Mouse (Mus musculus): ENCODE data around the gene Hnrnpul2. TPM values are rescaled to one million over a fixed set of nuclear protein-coding genes. Genes with fewer than 3 reads are reported as not detected.

Hnrnpul2 gene
- polyA plus RNA-seq, 1 experiment: 42.1 TPM

GRCm38 (mm10) chr19:8821146-8821545, 1.3 kb downstream of the Hnrnpul2 start:
- Histone ChIP-seq H3K27me3 (ENCODE audit: control insufficient read depth, insufficient read depth, insufficient read length) (no peaks in the 10 kb centered on the region), H3K79me2 (ENCODE audit: control insufficient read depth, insufficient read depth) (peaks cover 73% of the 10 kb centered on the region), H3K4me3 (peak overlapping the region; percentile 96), H3ac (ENCODE audit: control insufficient read depth, insufficient read length) (peak overlapping the region; percentile 84), H3K4me2 (ENCODE audit: low read depth) (peak overlapping the region; percentile 75), H3K36me3 (ENCODE audit: control insufficient read depth, insufficient read depth) (peaks cover 31% of the 10 kb centered on the region)
- TF ChIP-seq POLR2A (IDR thresholded peaks at IDR 0.05; ENCODE audit: insufficient read length, low read depth) (no peak), USF1 (IDR thresholded peaks at IDR 0.05; ENCODE audit: low read depth) (no peak), REST (IDR thresholded peaks at IDR 0.05; ENCODE audit: insufficient read depth, insufficient read length) (no peak), TCF12 (IDR thresholded peaks at IDR 0.05; ENCODE audit: insufficient read depth, poor library complexity, severe bottlenecking) (no peak), CEBPB (IDR thresholded peaks at IDR 0.05; ENCODE audit: insufficient read depth, poor library complexity, severe bottlenecking) (no peak), POLR2AphosphoS2 (IDR thresholded peaks at IDR 0.05; ENCODE audit: insufficient read length, low read depth) (no peak), MYOD1 (IDR thresholded peaks at IDR 0.05; ENCODE audit: control insufficient read depth in 1 of 3, insufficient read length in 2 of 3, low read depth in 2 of 3) (no peak), TCF3 (IDR thresholded peaks at IDR 0.05; ENCODE audit: insufficient read length, low read depth) (no peak), MYOG (IDR thresholded peaks at IDR 0.05; ENCODE audit: control insufficient read depth in 1 of 3, insufficient read depth in 1 of 3, insufficient read length in 2 of 3, low read depth in 2 of 3) (no peak), SRF (IDR thresholded peaks at IDR 0.05; ENCODE audit: control insufficient read depth, insufficient read length, low read depth) (no peak), E2F4 (IDR thresholded peaks at IDR 0.05; ENCODE audit: insufficient read depth) (no peak), MAX (IDR thresholded peaks at IDR 0.05; ENCODE audit: low read depth) (no peak)

GRCm38 (mm10) chr19:8822696-8823095, 2.9 kb downstream of the Hnrnpul2 start:
- Histone ChIP-seq H3K4me3 (peak overlapping the region; percentile 96), H3ac (ENCODE audit: control insufficient read depth, insufficient read length) (no peak overlapping the region), H3K79me2 (ENCODE audit: control insufficient read depth, insufficient read depth) (peaks cover 58% of the 10 kb centered on the region), H3K27me3 (ENCODE audit: control insufficient read depth, insufficient read depth, insufficient read length) (no peaks in the 10 kb centered on the region), H3K36me3 (ENCODE audit: control insufficient read depth, insufficient read depth) (peaks cover 46% of the 10 kb centered on the region), H3K4me2 (ENCODE audit: low read depth) (peak overlapping the region; percentile 58)
- no peak for TF ChIP-seq MAX (IDR thresholded peaks at IDR 0.05; ENCODE audit: low read depth)
- no peak for TF ChIP-seq CEBPB (IDR thresholded peaks at IDR 0.05; ENCODE audit: insufficient read depth, poor library complexity, severe bottlenecking)
- no peak for TF ChIP-seq REST (IDR thresholded peaks at IDR 0.05; ENCODE audit: insufficient read depth, insufficient read length)
- TF ChIP-seq SRF (IDR thresholded peaks at IDR 0.05; ENCODE audit: control insufficient read depth, insufficient read length, low read depth): no peak
- no peak for TF ChIP-seq MYOG (IDR thresholded peaks at IDR 0.05; ENCODE audit: control insufficient read depth in 1 of 3, insufficient read depth in 1 of 3, insufficient read length in 2 of 3, low read depth in 2 of 3)
- no peak for TF ChIP-seq TCF12 (IDR thresholded peaks at IDR 0.05; ENCODE audit: insufficient read depth, poor library complexity, severe bottlenecking)
- no peak for TF ChIP-seq POLR2AphosphoS2 (IDR thresholded peaks at IDR 0.05; ENCODE audit: insufficient read length, low read depth)
- TF ChIP-seq TCF3 (IDR thresholded peaks at IDR 0.05; ENCODE audit: insufficient read length, low read depth): no peak
- TF ChIP-seq POLR2A (IDR thresholded peaks at IDR 0.05; ENCODE audit: insufficient read length, low read depth): no peak
- no peak for TF ChIP-seq MYOD1 (IDR thresholded peaks at IDR 0.05; ENCODE audit: control insufficient read depth in 1 of 3, insufficient read length in 2 of 3, low read depth in 2 of 3)
- TF ChIP-seq USF1 (IDR thresholded peaks at IDR 0.05; ENCODE audit: low read depth): no peak
- no peak for TF ChIP-seq E2F4 (IDR thresholded peaks at IDR 0.05; ENCODE audit: insufficient read depth)

GRCm38 (mm10) chr19:8829660-8830059, 9.8 kb downstream of the Hnrnpul2 start, which contains the start of gene AC129217.1:
Gene AC129217.1, plus strand, starts transcription at chr19:8829773.
- no peak for TF ChIP-seq MAX (IDR thresholded peaks at IDR 0.05; ENCODE audit: low read depth)
- no peak for TF ChIP-seq POLR2AphosphoS2 (IDR thresholded peaks at IDR 0.05; ENCODE audit: insufficient read length, low read depth)
- TF ChIP-seq MYOG (IDR thresholded peaks at IDR 0.05; ENCODE audit: control insufficient read depth in 1 of 3, insufficient read depth in 1 of 3, insufficient read length in 2 of 3, low read depth in 2 of 3): no peak
- no peaks in the 10 kb centered on the region for H3K27me3 ChIP-seq (ENCODE audit: control insufficient read depth, insufficient read depth, insufficient read length)
- H3K79me2 ChIP-seq (ENCODE audit: control insufficient read depth, insufficient read depth): peaks cover 7% of the 10 kb centered on the region
- H3K4me3 ChIP-seq: no peak within 1 kb of the TSS
- peaks cover 82% of the 10 kb centered on the region for H3K36me3 ChIP-seq (ENCODE audit: control insufficient read depth, insufficient read depth)
- no peak within 1 kb of the TSS for H3ac ChIP-seq (ENCODE audit: control insufficient read depth, insufficient read length)
- no peak within 1 kb of the TSS for H3K4me2 ChIP-seq (ENCODE audit: low read depth)

- Histone ChIP-seq H3K27me3 (ENCODE audit: control insufficient read depth, insufficient read depth, insufficient read length) (no peaks in the 10 kb centered on the region), H3K36me3 (ENCODE audit: control insufficient read depth, insufficient read depth) (peaks cover 82% of the 10 kb centered on the region), H3K4me3 (no peak overlapping the region), H3K79me2 (ENCODE audit: control insufficient read depth, insufficient read depth) (peaks cover 3% of the 10 kb centered on the region), H3ac (ENCODE audit: control insufficient read depth, insufficient read length) (no peak overlapping the region), H3K4me2 (ENCODE audit: low read depth) (no peak overlapping the region)
- no peak for TF ChIP-seq MYOG (IDR thresholded peaks at IDR 0.05; ENCODE audit: control insufficient read depth in 1 of 3, insufficient read depth in 1 of 3, insufficient read length in 2 of 3, low read depth in 2 of 3)
- no peak for TF ChIP-seq MYOD1 (IDR thresholded peaks at IDR 0.05; ENCODE audit: control insufficient read depth in 1 of 3, insufficient read length in 2 of 3, low read depth in 2 of 3)
- no peak for TF ChIP-seq REST (IDR thresholded peaks at IDR 0.05; ENCODE audit: insufficient read depth, insufficient read length)
These were observed 10.9 kb downstream of the Hnrnpul2 start for GRCm38 (mm10) chr19:8830664-8831063.

- Histone ChIP-seq H3K4me3 (no peak overlapping the region), H3K4me2 (ENCODE audit: low read depth) (no peak overlapping the region), H3K36me3 (ENCODE audit: control insufficient read depth, insufficient read depth) (peaks cover 82% of the 10 kb centered on the region), H3ac (ENCODE audit: control insufficient read depth, insufficient read length) (no peak overlapping the region), H3K79me2 (ENCODE audit: control insufficient read depth, insufficient read depth) (no peaks in the 10 kb centered on the region), H3K27me3 (ENCODE audit: control insufficient read depth, insufficient read depth, insufficient read length) (no peaks in the 10 kb centered on the region)
- TF ChIP-seq MYOD1 (IDR thresholded peaks at IDR 0.05; ENCODE audit: control insufficient read depth in 1 of 3, insufficient read length in 2 of 3, low read depth in 2 of 3) (no peak), POLR2AphosphoS2 (IDR thresholded peaks at IDR 0.05; ENCODE audit: insufficient read length, low read depth) (no peak), REST (IDR thresholded peaks at IDR 0.05; ENCODE audit: insufficient read depth, insufficient read length) (no peak), MYOG (IDR thresholded peaks at IDR 0.05; ENCODE audit: control insufficient read depth in 1 of 3, insufficient read depth in 1 of 3, insufficient read length in 2 of 3, low read depth in 2 of 3) (no peak), SRF (IDR thresholded peaks at IDR 0.05; ENCODE audit: control insufficient read depth, insufficient read length, low read depth) (no peak), TCF3 (IDR thresholded peaks at IDR 0.05; ENCODE audit: insufficient read length, low read depth) (no peak), MAX (IDR thresholded peaks at IDR 0.05; ENCODE audit: low read depth) (no peak), TCF12 (IDR thresholded peaks at IDR 0.05; ENCODE audit: insufficient read depth, poor library complexity, severe bottlenecking) (no peak), CEBPB (IDR thresholded peaks at IDR 0.05; ENCODE audit: insufficient read depth, poor library complexity, severe bottlenecking) (no peak), USF1 (IDR thresholded peaks at IDR 0.05; ENCODE audit: low read depth) (no peak), POLR2A (IDR thresholded peaks at IDR 0.05; ENCODE audit: insufficient read length, low read depth) (no peak), E2F4 (IDR thresholded peaks at IDR 0.05; ENCODE audit: insufficient read depth) (no peak)
These were observed 11.5 kb downstream of the Hnrnpul2 start for GRCm38 (mm10) chr19:8831262-8831661.

Measured in myocyte (in vitro differentiated cells).